Mouse (Mus musculus) left cerebral cortex, postnatal 36 days (tissue): ENCODE data around the gene Tada3. TPM values are rescaled to one million over a fixed set of nuclear protein-coding genes. Genes with fewer than 3 reads are reported as not detected.
A peak's percentile ranks its signal among the peaks of the same experiment; 100 is the strongest.
"Not testable (repeated sequence)": the region's sequence is repeated elsewhere in the genome, so short reads cannot be mapped to it uniquely, and the experiment has no call there.

Source experiments
- DNase-seq, 2 experiments: peaks; one replicate each; pipeline ENCODE4 v3.0.0; 2021 to 2022; ENCODE audit warnings: low spot score in 2 of 2, mixed read lengths in 1 of 2
- intact Hi-C: fragments of 180-260 bp; cut with DNase I; formaldehyde crosslinking; loops from one replicate; pipeline ENCODE4 v1.15.1; 2025
- total RNA-seq, 2 experiments: library from RNA; stranded (reverse); gene quantifications; 2 replicates each; pipeline ENCODE4 v1.2.3; 2021

Gene Tada3
- total RNA-seq, 2 experiments from 2014 or later, result 52.0 to 55.2 TPM

DNA sequence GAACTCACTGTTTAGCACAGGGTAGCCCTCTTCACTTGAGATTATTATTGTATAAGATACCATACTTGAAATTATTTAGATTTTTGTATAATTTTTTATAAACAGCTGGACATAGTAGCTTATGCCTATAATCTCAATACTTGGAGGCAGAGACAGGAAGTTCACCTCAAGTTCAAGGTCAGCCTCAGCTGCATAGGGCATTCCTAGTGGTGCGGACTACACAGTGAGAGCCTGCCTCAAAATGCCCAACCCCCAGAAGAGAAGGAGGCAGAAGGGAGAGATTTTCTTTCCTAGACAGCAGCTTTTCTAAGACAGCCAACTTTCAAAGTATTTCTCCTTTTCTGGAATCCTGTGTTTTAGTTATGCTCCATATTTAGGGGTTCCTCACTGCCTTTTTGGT lies 26.5 kb downstream of the Tada3 start:
- intact Hi-C loops, result no loop called here
- no peak for DNase-seq

DNA sequence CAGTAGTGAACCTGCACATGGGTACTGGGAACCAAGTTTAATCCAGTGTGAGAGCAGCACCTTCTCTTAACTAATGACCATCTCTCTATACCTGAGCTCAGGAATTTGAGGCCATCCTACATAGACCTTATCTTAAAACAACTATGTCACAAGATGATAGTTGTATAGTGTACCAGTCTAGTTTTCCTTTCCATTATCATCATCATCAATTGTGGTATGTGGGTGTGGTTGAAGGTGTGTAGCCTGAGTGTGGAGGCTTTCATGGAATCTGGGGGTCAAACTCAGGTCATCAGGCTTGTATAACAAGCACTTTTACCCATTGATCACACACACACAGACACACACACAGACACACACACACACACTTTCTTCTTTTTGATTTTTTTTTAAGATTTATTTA lies 27.1 kb downstream of the Tada3 start:
- intact Hi-C loops, result no loop called here
- no peak for DNase-seq

DNA sequence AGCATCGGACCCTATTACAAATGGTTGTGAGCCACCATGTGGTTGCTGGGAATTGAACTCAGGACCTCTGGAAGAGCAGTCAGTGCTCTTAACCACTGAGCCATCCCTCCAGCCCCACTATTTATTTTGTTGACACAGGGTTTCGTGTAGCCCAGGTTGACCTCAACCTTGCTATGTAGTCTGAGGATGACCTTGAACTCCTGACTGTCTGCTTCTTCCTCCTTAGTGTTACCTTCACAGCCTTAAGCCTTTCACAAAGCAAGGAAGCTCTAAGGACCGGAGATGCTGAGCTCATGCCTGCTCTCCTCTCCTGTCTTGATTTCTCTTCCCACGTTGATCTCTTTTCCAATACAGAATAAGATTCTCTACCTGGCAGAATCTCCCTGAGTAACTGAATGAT lies 30.8 kb downstream of the Tada3 start:
- intact Hi-C loops, result no loop called here
- no peak for DNase-seq

DNA sequence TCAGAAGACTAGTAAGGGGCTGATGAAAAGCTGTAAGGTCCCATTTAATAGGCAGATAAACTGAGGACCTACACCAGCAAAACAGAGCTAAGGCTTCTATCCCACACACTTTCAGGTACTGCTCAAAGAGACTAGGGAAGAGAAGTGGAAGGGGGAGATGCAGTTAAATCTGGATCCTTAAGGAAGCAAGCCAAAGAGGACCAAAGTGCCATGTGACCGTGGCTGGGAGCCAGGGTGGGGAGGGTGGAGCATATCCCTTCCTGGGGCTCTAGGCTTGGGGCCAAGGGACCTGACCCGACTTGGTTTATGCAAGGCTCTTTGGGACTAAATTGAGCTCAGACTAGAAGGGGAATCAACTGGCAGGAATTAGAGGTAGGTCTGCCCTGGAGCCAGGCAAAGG lies 33.4 kb downstream of the Tada3 start:
- peak; percentile 28 to 37 for DNase-seq
- intact Hi-C loops, result loop anchor here (5.0 kb wide), 2 partner anchors 33 to 78 kb away; partner anchors contain the start of genes Arpc4 and Tada3

DNA sequence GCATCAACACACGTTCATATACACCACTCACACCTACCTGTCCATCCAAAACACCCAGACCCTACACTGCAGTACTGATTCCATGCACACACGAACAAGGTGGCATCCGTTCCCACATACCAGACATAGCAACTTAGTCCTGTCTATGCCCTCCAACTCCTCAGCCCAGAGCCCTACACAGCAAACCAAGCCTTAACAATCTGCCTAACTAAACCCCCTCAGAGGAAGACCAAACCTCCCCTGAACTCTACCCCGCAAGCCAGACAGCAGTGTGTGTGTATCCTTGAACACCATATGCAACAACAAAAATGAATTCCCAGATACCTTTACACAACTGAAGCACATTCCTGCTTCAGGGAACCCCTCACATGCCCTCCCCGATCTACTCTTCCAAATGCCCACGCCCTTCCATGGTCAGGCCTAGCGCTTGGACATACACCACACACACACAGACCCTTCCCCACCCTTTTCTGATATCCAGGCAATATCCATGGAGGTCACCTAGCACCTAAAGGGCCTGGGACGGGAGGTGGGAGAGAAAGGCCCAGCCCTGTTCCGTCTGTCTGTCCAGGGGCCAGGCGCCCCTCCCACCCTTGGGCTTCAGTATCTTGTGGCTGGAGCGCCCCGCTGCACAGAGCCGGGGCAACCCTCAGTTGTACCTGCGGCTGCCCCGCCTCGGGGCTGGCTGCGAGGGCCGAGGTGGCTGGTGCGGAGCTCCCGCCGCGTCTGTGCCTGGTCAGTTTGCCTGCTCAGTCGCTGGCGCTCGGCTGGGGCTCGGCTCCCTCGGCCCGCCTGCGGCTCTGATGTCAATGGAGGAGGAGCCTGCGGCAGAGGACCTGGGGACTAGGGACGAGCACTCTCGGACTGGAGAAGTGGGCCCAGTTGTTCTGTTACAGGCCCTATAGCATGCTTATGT lies 34.2 kb downstream of the Tada3 start, which contains the start of gene Camk1:
Gene Camk1, minus strand, starts transcription at position 808 of the 916 bp plus-strand sequence.
- peak; percentile 79 to 85 for DNase-seq
- intact Hi-C loops, result loop anchor here (5.0 kb wide), 2 partner anchors 34 to 79 kb away; partner anchors contain the start of genes Arpc4 and Tada3

DNA sequence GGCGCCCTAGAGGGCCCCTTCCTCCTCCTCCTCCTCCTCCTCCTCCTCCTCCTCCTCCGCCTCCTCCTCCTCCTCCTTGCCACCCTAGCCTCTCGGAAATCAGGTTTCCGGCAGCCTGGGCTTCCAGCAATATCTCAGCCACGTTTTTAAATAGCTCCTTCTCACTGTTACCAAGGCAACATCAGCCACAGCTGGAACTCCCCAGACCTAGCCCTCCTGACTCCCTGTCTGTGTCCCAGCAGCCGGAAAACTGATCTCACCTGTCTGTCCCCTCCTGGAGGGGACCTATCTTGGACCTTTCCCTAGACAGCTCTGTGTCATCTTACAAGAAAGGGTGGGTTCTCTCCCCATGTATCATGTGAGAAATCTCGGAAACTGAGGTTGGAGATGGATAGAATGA lies 35.4 kb downstream of the Tada3 start:
- intact Hi-C loops, result loop anchor here (5.0 kb wide), 2 partner anchors 35 to 80 kb away; partner anchors contain the start of genes Arpc4 and Tada3

DNA sequence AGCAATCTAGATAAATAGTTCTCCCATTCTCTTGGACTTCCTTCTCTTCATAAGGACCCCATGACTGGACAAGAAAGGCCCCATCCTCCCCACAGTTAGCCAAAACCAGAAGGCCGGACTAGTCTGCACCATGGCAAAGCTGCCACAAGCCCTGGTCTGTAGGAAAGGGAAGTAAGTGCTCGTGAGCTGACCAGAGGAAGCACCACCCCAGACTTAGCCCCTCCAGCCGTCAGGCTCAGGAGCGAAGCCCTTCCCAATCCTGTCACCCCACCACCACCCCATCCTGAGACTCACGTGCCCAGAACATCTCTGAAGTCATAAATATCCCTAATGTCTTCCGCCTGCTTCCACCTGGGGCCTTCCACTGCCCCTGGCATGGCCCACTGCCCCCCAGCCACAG lies 36.1 kb downstream of the Tada3 start:
- intact Hi-C loops, result loop anchor here (5.0 kb wide), 2 partner anchors 36 to 81 kb away; partner anchors contain the start of genes Arpc4 and Tada3
- peak in 1 of 2 experiments; percentile 16 for DNase-seq

More for the DNA sequence above, 35.4 kb downstream of the Tada3 start:
- peak in 1 of 2 experiments; percentile 39 for DNase-seq

DNA sequence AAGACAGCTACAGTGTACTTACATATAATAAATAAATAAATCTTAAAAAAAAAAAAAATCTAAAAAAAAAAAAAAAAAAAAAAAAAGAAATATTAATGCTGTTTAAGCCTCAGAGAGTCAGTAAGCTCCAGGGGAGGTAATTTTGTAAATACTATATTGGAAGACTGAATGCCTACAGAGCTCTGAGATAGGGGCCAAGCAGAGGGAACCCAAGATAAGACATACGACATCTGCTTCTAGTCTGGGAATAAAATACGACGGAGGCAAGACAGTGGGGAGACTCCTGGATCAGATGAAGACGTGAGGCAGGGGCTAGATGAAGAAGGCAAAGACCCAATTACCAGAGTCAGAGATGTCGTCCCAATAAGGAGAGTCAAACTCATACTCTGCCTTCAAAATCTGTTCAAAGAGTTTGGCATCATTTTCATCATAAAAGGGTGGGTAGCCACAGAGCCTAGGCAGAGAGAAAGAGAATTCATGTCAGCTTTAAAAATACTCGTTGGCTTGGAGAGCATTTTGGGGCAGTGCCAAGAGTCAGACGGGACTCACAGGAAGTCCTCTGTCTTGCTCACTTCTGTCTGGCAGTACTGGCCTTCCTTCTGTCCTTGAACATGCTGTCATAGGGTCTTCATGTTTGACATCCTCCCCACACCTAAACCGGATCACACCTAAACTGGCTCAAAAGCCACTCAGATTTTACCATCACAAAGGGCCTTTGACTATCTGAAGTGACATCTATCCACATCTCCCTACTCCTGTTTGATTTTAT lies 40.6 kb downstream of the Tada3 start:
- intact Hi-C loops, result no loop called here
- DNase-seq, result no peak

DNA sequence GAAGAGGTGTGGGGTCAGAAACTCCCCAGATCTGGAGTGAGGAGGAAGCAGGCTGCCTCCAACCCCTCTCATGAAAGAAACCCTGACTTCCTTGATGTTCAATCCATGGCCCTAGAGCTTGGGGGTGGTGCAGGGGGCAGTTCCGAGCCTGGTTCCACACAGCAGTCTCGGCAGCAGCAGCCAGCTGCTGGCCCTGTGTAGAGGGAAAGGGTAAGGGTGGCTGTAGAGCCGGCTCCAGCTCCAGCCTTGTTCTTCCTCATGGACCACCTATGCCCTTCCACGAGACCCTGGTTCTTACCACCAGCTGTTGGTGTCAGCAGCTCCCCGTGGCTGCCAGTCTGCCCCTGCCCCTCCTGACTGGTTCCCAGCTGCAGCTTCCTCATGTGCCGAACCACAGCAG lies 43.5 kb downstream of the Tada3 start:
- no peak for DNase-seq
- intact Hi-C loops, result no loop called here

DNA sequence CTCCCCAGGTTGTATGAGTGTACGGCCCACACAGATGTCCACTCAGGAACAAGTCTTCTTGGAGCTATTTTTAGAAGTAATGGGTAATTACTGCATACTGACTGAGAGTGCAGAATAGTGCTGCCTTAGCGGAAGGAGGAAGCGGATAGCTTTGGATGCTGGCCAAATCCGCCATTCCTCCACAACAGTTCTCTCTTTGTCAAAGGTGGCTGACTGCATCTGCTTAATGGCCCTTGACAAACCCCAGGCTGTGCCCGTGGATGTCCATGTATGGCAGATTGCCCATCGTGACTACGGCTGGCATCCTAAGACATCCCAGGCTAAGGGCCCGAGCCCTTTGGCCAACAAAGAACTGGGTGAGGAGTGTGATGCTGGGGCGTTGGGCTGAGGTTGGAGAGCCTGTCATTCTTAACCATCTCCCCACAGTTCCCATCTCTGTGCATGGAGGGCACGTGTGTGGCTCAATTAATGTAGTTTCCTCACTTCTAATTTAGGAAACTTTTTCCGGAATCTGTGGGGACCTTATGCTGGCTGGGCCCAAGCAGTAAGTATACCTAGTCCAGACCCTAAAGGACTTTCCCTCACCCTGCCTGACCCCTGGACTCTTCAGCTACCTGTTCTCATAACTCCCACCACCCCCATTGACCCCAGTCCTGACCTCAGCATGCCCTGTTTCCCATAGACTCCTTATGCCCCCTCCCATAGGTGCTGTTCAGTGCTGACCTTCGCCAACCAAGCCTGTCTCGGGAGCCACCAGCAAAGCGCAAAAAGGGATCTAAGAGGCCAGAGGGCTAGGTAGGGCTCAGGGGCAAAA lies 44.3 kb downstream of the Tada3 start:
- peak; percentile 40 to 53 for DNase-seq
- intact Hi-C loops, result no loop called here

DNA sequence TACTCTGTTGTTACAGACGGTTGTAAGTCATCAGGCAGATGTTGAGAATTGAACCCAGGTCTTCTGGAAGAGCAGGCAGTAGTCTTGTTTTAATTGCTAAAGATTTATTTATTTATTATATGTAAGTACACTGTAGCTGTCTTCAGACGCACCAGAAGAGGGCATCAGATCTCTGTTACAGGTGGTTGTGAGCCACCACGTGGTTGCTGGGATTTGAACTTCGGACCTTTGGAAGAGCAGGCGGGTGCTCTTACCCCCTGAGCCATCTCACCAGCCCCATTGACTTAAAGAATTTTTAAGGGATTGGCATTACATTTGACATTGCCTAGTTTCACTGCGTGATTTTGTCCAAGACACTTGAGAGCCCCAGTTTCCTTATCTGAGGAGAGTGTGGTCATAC lies 44.9 kb downstream of the Tada3 start:
- intact Hi-C loops, DNase-seq: not testable (repeated sequence)

DNA sequence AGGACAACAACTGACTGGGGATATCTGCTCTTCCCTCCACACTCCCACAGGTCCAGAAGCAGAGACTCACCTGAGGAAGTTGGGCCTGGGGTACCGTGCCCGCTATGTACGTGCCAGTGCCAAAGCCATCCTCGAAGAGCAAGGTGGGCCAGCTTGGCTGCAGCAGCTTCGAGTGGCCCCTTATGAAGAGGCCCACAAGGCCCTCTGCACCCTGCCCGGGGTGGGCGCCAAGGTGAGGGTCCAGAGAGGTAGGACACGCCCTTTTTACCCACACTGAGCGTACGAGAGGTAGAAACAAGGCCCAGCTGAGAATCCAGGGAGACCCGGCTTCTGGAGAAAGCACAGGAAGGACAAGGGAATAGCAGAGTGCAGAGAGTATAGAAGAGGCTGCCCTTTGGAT lies 46.0 kb downstream of the Tada3 start:
- intact Hi-C loops, result no loop called here
- DNase-seq, result no peak

DNA sequence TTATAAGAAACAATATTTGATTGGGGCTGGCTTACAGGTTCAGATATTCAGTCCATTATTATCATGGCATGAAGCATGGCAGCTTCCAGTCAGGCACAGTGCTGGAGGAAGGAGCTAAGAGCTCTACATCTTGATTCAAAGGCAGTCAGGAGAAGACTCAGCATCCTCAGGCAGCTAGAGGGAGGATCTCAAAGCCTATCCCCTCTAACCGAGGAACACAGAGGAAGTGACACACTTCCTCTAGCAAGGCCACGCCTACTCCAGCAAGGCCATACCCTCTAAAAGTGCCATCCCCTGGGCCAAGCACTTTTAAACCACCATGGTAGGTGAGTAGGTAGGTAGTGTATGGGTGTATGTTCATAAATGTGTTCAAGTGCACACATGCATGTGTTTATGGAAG lies 47.1 kb downstream of the Tada3 start:
- intact Hi-C loops, result no loop called here

DNA sequence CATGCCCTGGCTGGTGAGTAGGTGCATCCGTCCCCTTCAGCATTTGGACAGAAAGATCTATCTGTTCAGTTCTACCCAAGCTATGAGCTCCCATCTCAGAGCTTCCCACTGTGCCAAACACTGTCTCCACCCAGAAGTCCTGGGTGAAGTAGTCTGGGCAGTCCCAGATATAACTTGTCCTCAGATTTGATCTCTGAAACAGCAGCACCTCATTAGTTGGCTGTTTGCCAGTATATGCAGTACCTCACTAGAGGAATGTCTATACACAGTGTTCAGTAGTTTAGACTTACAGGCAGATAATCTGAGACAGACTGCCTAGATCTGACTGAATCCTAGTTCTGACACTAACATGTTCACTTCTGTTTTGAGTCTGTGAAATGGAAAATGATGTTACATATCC lies 48.3 kb downstream of the Tada3 start:
- intact Hi-C loops, result loop anchor here (10.0 kb wide), 1 partner anchor 285 kb away; the partner anchor contains the start of gene Thumpd3

More for the DNA sequence above, 47.1 kb downstream of the Tada3 start:
- DNase-seq, result no peak

DNA sequence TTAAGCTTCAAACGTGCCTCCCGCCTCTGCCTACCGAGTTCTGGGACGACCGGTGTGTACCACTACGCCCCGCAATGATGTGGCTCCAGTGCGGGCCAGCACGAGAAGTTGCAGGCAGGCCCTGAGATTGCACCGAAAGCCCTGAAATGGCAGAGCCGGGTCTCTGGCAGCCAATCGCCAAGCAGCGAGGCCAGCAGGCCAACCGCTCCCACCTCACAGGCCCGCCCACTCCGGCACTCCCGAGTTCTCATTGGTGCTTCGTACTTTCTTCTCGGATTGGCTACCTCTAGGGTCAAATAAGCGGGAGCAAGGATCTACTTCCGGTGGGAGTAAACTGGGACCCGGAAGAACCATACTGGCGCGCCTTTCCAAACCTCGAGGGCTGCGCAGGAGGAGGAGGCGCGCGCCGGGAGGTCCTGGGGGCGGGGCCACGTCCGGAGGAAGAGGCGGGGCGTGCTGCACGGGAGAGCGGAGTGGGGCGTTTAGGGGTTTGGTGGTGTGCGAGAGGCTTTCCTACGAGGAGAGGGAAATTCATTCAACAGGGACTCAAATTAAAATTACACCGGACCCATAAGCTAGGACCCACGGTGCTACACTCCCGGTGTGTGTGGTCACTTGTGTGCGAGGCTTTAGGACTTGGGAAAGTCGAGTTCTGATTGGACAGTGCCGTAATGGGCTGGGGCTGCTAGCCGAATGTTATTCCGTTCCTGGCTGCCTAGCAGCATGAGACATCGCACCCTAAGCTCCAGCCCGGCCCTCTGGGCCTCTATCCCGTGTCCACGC lies 51.0 kb downstream of the Tada3 start, which contains the start of gene Ogg1:
Gene Ogg1, plus strand, starts transcription at position 440 of the 783 bp plus-strand sequence.
- intact Hi-C loops, result loop anchor here (1.0 to 10.0 kb wide), 3 partner anchors 20 to 282 kb away; partner anchors contain the start of genes Arpc4 and Thumpd3
- peak; percentile 97 to 98 for DNase-seq

More for the DNA sequence above, 48.3 kb downstream of the Tada3 start:
- DNase-seq, result no peak
